Mouse (Mus musculus) adrenal gland, postnatal 0 days (tissue): Measurements from ENCODE around the gene Retnlg. TPM values are rescaled to one million over a fixed set of nuclear protein-coding genes. Genes with fewer than 3 reads are reported as not detected.

Source experiments
- polyA plus RNA-seq: library from polyadenylated mRNA; unstranded; fragments of >200 nt; fragmentation: Nextera tagmentation; extraction: Ambion mirVana; gene quantifications from 2 replicates; pipeline ENCODE4 v1.2.1, GENCODE M21; 2015

Gene Retnlg
- polyA plus RNA-seq = 12.6 and 31.6 TPM in 2 replicates

DNA sequence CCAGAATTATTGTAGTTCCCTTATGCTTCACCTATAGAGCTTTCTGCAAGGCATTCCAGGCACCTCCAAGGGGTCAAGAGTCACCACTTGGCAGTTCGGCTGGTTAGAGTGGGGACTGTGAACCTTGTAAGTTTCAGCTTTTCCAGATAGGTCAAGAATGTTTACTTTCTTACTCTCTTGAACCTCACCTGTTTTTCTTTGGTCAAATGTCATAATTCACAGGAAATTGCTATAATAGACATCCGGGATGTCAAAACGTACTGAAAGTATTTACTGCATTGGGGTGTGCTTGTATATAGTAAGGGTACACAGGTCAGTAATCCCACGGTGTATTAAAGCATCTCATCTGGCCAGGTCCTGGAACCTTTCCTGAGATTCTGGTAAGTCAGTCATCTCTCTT, at the start of gene Retnlg:
TSS of gene Retnlg (plus strand) at position 301 of the 400 bp plus-strand sequence.

DNA sequence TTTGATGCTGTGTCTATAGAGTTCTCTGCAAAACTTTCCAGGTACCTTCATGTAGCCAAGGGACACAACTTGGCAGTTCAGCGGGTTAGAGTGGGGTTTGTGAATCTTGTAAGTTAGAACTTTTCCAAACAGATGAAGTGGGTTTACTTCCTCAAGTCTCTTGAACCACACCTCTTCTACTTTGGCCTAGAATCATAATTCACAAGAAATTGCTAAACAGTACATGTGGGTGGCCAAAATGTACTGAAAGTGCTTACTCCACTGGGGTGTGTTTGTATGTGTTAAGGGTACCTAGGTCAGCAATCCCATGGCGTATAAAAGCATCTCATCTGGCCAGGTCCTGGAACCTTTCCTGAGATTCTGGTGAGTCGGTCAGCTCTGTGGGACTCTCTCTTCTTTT, 30.2 kb upstream of the Retnlg start, which contains the start of gene Retnla:
TSS of gene Retnla (plus strand) at position 286 of the 400 bp plus-strand sequence.

Other genes starting within 250 kb of the Retnlg start
- gene Trat1, start 100.6 kb upstream of the Retnlg start, polyA plus RNA-seq = not detected in 2 replicates
- not detected in 2 replicates for gene Retnlb, start 55.8 kb upstream of the Retnlg start, polyA plus RNA-seq
- gene Retnla, start 30.1 kb upstream of the Retnlg start, polyA plus RNA-seq = 1.1 TPM in 1 of 2 replicates, not detected in the other
- 12.5 and 13.0 TPM in 2 replicates for gene Dzip3, start 121.5 kb downstream of the Retnlg start, polyA plus RNA-seq
- 5.8 and 6.9 TPM in 2 replicates for gene Cip2a, start 121.6 kb downstream of the Retnlg start, polyA plus RNA-seq
- gene Myh15, start 184.9 kb downstream of the Retnlg start, polyA plus RNA-seq = not detected in 2 replicates